Mouse (Mus musculus) spleen, adult 2 months (tissue): ENCODE measurements around the gene Pbx2.

Source experiments
- CTCF ChIP-seq: fragments of 200-500 bp; IDR thresholded peaks from 2 replicates; pipeline ENCODE4 v1.5.1; 2011; ENCODE audit warnings: mild to moderate bottlenecking, inconsistent platforms; ENCODE audit not compliant: insufficient read depth, insufficient read length, insufficient replicate concordance; ENCODE audit errors: extremely low read depth
- POLR2A ChIP-seq: fragments of 200-500 bp; IDR thresholded peaks from 2 replicates; pipeline ENCODE4 v1.6.1; 2011; ENCODE audit warnings: low read depth, low read length, inconsistent platforms

DNA sequence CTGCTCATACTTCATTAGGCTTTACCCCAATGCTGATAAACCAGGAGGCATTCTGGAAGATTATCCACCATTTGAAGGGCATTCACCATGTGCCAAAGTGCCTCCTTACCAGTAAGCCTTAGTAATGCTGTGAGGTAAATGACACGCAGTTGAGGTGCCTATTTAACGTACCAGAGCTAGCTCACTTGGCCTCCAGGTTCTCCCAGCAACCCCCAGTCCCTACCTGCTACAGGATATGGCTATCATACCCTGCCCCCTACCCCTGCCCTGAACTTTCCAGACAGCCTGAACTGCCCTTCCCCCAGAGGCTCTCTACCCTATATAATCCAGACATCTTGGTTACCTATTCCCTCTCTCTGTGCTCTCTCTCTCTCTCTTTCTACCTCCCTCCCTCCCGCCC, 2.3 kb upstream of the Pbx2 start:
- TF ChIP-seq CTCF = no peak
- TF ChIP-seq POLR2A = no peak
